Mouse (Mus musculus): Measurements from ENCODE around the gene Prm2.
"Not testable (repeated sequence)": the region's sequence is repeated elsewhere in the genome, so short reads cannot be mapped to it uniquely, and the experiment has no call there.

Prm2 gene

GRCm38 (mm10) chr16:10812865-10813371, 17.0 kb upstream of the Prm2 start, which contains the start of gene Gm11172:
Gene Gm11172, plus strand, starts transcription at chr16:10812915.
- DNase-seq (ENCODE audit: low spot score in 2 of 2), result no peak

GRCm38 (mm10) chr16:10810376-10810775, 14.4 kb upstream of the Prm2 start:
- DNase-seq (ENCODE audit: low spot score in 2 of 2), result no peak

- DNase-seq (ENCODE audit: low spot score in 2 of 2), result no peak
Measured at GRCm38 (mm10) chr16:10805789-10806527, 10.0 kb upstream of the Prm2 start, which contains the start of gene Prm1. Gene Prm1, minus strand, starts transcription at chr16:10805839.

GRCm38 (mm10) chr16:10802420-10802819, 6.5 kb upstream of the Prm2 start:
- DNase-seq (ENCODE audit: low spot score in 2 of 2), result not testable (repeated sequence)

GRCm38 (mm10) chr16:10790702-10791101, 5.2 kb downstream of the Prm2 start, which contains the start of gene Prm3:
Gene Prm3, minus strand, starts transcription at chr16:10790914.
- no peak for DNase-seq (ENCODE audit: low spot score in 2 of 2)

- no peak for DNase-seq (ENCODE audit: low spot score in 2 of 2)
Measured at GRCm38 (mm10) chr16:10788866-10789265, 7.1 kb downstream of the Prm2 start.

- no peak for DNase-seq (ENCODE audit: low spot score in 2 of 2)
Measured at GRCm38 (mm10) chr16:10788271-10788670, 7.7 kb downstream of the Prm2 start, which contains the start of gene Tnp2. Gene Tnp2, minus strand, starts transcription at chr16:10788660.

- no peak for DNase-seq (ENCODE audit: low spot score in 2 of 2)
Measured at GRCm38 (mm10) chr16:10787548-10788058, 8.3 kb downstream of the Prm2 start.

- no peak for DNase-seq (ENCODE audit: low spot score in 2 of 2)
Measured at GRCm38 (mm10) chr16:10786782-10787547, 9.0 kb downstream of the Prm2 start.

- DNase-seq (ENCODE audit: low spot score in 2 of 2), result peak; percentile 69 to 81
Measured at GRCm38 (mm10) chr16:10786288-10786687, 9.6 kb downstream of the Prm2 start.

- DNase-seq (ENCODE audit: low spot score in 2 of 2), result peak; percentile 78 to 89
Measured at GRCm38 (mm10) chr16:10785371-10786231, 10.3 kb downstream of the Prm2 start, which contains the start of gene Socs1. Gene Socs1, minus strand, starts transcription at chr16:10785536.

- peak; percentile 87 to 91 for DNase-seq (ENCODE audit: low spot score in 2 of 2)
Measured at GRCm38 (mm10) chr16:10784793-10785370, 11.1 kb downstream of the Prm2 start.

- DNase-seq (ENCODE audit: low spot score in 2 of 2), result peak in 1 of 2 experiments; percentile 39
Measured at GRCm38 (mm10) chr16:10783883-10784792, 11.8 kb downstream of the Prm2 start.

GRCm38 (mm10) chr16:10783451-10783850, 12.5 kb downstream of the Prm2 start:
- DNase-seq (ENCODE audit: low spot score in 2 of 2), result no peak

- no peak for DNase-seq (ENCODE audit: low spot score in 2 of 2)
Measured at GRCm38 (mm10) chr16:10783152-10783434, 12.8 kb downstream of the Prm2 start.

GRCm38 (mm10) chr16:10782377-10783151, 13.4 kb downstream of the Prm2 start:
- no peak for DNase-seq (ENCODE audit: low spot score in 2 of 2)

GRCm38 (mm10) chr16:10781862-10782371, 14.0 kb downstream of the Prm2 start:
- DNase-seq (ENCODE audit: low spot score in 2 of 2), result no peak

GRCm38 (mm10) chr16:10780631-10781120, 15.3 kb downstream of the Prm2 start:
- DNase-seq (ENCODE audit: low spot score in 2 of 2), result no peak
